Mouse (Mus musculus) thymus, postnatal 10 days (tissue): ENCODE results near the gene Teddm1a.
A peak's percentile ranks its signal among the peaks of the same experiment; 100 is the strongest.
"Not testable (repeated sequence)": the region's sequence is repeated elsewhere in the genome, so short reads cannot be mapped to it uniquely, and the experiment has no call there.

Experiments used
- DNase-seq, 2 experiments: peaks; one replicate each; pipeline ENCODE4 v3.0.0; 2021; ENCODE audit warnings: low spot score in 2 of 2

Teddm1a gene

DNA sequence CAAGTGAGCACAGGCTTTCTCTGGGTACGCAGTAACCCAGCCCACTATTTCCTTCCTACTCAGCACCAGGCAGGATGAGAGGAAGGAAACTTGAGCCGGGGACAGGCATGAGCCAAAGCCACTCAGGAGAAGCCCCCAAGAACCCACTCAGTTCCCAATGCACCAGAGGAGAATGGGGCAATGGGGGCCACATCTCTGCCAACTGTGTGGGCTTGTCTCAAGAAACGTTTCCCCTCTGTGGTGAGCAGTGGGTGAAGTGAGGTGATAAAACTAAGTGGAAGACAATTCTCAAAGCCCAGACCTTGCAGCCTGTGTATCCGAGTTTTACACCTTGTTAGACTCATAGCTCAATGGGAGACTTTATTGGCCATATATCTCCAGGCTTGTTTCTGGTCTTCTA is at the start of gene Teddm1a:
TSS of gene Teddm1a (plus strand) at position 301 of the 400 bp plus-strand sequence.
- DNase-seq: no peak

GRCm38 (mm10) chr1:153842121-153842740 is 49.3 kb upstream of the Teddm1a start:
- DNase-seq: peak; percentile 76

DNA sequence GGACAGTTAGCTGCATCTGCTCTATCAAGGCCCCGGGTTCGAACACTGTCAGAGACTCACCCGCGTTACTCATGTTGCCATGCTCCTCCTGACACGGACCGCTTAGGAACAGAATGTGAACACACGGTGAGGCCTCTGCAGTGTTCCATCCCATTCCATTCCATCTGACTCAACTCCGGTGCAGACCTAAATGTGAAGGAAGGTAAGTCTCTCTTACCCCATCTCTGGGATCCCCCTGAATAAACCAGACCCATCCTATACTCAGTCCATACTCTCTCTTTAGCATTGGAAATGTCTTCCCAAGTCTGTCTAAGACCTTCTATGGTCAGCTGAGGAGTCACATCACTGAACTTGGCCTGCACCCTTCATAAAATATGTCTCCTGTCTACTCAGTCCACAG is 47.5 kb upstream of the Teddm1a start, which contains the start of gene Rgsl1:
TSS of gene Rgsl1 (minus strand) at position 101 of the 400 bp plus-strand sequence.
- no peak for DNase-seq

- DNase-seq: no peak
Measured at GRCm38 (mm10) chr1:153846420-153846819, 45.1 kb upstream of the Teddm1a start.

- DNase-seq: peak in 1 of 2 experiments; percentile 51
Measured at GRCm38 (mm10) chr1:153846867-153847266, 44.7 kb upstream of the Teddm1a start.

GRCm38 (mm10) chr1:153852696-153853095 is 38.8 kb upstream of the Teddm1a start:
- peak; percentile 28 to 46 for DNase-seq

GRCm38 (mm10) chr1:153855946-153856345 is 35.6 kb upstream of the Teddm1a start:
- no peak for DNase-seq

DNA sequence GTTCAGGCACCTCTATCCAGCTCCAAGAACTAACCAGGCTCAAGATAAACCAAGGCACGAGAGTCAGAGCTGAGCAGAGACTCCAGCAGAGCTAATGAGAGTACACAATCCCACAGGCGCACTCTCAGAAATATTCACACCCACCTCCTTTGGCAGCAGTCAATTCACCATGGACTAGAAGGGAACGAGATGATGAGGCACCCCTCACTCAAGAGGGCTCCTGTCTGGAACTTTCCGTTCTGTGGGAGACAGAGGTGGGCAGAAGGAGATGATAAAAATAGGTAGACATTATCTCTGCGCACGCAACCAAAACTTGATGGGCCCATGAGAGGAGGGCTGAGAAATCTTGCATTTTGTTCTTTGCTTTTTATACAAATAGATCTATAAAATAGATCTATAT is 17.5 kb upstream of the Teddm1a start, which contains the start of gene Teddm1b:
TSS of gene Teddm1b (plus strand) at position 301 of the 400 bp plus-strand sequence.
- no peak for DNase-seq

DNA sequence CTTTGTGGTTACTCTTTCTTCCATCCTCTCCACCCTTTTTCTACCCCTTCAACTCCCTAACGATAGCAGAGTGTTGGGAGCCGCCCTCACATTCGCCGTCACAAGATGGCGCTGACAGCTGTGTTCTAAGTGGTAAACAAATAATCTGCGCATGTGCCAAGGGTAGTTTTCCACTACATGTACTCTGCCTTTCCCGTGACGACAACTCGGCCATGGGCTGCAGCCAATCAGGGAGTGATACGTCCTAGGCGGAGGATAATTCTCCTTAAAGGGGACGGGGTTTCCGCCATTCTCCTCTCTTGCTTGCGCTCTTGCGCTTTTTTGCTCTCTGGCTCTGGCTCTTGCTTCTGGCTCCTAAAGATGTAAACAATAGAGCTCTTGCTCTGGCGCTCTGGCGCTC is 11.2 kb upstream of the Teddm1a start:
- DNase-seq: not testable (repeated sequence)

DNA sequence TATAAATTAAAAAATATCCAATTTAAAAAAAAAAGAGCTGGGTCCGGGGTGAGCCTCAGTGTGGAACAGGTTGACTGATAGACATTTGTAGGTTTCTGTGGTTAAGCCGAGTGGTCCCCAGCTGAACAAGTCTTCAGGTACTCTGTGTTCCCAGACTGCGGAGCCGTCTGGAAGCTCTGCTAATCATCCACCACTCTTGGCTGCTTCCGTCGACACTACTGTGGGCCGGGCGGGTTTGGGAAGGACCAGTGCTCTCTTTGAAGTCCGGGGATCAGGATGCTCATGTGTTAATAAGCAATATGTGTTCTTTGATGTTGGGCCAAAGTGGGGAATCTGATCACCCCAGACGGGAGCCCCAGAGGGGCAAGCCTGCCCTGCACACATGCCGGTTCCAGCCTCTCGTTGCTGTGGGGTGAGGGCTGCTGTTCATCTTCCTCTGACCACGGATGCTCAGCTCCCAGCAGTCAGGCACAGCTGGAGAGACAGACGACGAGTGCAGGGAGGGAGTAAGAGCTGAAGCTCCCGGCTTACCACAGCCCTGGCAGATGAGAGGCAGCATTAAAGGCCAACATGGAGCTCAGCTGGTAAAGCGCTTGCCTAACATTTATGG is 5.4 kb upstream of the Teddm1a start:
- no peak for DNase-seq

DNA sequence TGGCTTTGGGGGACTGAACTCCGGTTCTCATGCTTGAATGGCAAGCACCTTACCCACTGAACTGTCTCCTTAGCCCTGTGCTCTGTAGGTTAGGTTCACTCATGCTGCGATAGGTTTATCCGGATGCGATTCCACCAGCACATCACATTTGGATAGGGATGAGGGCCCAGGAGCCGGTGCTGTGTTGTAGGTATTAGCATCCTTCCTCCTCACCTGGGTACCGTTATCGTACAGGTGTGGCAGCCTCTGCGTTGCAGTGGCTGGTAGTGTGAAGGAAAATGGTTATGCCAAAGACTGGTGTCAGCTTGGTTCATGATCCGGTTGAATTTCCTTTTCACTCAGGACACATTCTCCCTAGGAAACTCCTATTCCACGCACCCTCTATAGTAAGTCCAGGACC is 1.4 kb upstream of the Teddm1a start:
- no peak for DNase-seq

DNA sequence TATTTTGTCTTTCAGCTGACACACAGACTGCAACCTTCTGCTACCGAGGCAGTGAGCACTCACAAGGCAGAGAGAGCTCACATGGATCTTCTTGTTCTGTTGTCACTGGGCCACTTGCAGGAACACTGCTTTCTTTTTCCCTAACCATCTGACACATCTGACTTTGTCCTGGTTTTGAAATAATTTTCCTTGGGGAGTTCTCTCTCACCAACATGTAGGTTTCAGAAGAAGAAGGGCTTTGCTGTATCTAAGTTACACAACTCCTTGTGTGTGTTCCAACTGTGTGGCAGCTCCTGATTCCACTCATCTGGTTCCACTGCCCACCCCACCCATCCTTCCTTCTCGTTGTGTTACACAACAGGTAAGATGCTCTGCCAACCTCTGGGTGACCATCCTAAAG is 2.2 kb downstream of the Teddm1a start:
- no peak for DNase-seq

- DNase-seq: no peak
Measured at GRCm38 (mm10) chr1:153894201-153894893, 2.8 kb downstream of the Teddm1a start.

DNA sequence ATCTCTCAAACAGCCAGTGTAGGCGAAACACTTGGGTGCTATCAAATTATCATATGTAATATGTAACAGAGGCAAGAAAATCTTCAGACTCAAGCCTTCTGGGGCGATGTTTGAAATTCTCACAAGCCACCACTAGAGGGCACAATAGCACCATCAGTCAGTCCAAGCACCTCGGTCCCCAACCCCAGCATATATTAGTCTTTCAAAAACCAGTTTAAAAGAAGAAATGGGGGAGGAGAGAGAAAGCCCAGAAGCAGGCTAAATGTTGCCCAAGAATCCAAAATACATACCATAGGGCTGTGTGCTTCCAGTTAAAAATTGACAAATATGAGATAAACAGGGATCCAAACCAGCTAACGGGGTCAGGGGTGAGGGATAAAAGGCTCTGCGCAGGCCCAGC is 3.4 kb downstream of the Teddm1a start:
- DNase-seq: peak; percentile 47 to 74

DNA sequence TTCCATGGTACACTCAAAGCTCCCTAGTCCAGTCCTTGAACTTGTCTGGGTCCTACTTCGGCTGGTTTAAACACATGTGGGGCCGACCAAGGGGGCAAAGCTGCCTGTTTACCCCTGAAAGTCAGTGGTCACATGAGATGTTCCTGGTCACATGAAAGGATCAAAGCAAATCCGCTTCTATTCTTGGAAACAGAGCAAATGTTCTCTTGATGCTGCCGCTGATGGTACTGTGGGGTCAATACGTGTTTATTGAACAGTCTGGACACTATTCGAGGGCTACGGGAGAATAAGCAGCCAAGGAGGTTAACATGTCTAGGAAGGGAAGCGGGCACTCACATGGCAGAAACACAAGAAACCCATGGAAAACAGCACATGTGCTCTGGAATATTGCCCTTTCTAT is 5.7 kb downstream of the Teddm1a start:
- no peak for DNase-seq

DNA sequence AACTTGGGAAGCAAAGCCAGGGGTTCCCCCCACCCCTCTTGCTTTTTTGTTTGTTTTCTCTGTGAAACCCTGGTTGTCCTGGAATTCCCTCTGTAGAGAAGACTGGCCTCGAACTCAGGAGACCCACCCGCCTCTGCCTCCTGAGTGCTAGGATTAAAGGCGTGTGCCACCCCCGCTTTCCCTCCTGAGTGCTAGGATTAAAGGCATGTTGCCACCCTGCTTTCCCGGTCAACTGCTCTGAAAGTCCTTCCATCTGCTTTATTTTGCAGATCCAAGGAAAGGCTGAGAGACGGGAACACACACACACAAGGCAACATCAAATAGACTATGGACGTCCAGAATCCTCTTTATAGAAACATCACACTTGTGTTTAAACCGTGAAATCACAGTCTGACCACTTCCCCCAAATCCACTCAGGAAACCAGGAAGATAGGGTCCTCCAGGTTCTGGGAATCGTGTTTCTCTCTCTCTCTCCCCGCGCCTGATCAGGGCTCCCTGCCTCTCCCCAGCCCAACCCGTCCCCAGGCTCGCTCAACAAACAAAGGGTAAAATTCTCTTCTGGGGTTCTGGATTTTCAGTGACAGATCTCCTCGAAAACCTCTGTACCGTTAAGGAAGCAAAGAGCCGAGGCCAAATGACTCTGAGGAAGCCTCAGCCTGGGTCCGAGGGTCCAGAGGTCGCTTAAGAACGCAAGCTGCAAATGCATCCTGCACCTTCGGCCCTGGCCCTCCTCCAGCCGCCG is 7.6 kb downstream of the Teddm1a start:
- no peak for DNase-seq

DNA sequence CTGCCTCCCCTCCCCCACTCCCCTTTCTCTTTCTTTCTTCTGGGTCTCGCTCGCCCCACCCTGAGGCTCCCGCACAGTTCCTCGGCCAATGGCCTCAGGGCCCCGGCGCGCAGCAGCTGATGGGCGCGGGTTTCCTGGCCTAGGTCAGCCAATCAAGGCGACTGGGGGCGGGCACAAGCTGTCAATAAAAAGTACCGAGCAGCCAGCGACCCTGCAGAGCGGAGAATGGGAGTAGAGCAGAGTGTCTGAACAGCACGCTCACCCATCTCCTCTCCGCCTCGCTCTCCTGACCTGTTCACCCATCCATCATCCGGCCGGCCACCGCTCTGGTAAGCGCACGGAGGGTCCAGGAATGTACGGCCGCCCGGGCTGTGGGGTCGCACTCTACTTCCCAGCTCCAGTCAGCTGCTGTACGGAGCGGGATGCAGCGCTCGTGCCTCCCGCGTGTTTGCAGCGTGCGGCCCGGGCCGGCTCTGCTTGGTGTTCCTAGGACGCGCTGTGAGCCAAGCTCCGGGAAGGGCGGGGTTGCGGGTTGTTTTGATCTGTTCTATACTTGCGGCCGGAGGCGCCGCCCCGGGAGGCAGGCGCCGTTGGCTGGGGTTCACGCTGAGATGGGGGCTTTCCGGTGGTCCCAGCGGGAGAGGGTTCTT is 8.3 kb downstream of the Teddm1a start, which contains the start of the genes Glul and Teddm2:
TSS of gene Glul (plus strand) at position 214 of the 650 bp plus-strand sequence.
TSS of gene Teddm2 (minus strand) at position 498 of the 650 bp plus-strand sequence.
- peak; percentile 95 to 97 for DNase-seq

DNA sequence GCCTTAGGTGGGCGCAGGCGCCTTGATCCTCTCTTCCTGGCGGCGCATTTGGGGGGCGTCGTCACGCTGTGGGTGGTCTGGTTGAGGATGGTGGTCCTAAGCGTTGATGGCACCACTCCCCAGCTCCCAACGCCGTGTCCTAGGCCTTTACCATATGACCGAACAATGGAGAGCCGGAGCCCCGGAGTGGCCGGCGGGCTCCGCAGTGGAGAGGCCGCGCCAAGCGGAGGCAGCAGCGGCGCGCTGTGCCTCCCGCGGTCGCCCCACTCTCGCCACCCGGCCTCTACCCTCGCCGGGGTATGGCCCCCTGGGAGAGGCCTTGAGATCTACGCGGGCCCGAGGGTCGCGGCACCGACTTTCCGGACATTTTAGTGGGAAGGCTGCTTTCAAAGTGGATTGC is 8.8 kb downstream of the Teddm1a start:
- DNase-seq: no peak

- DNase-seq: peak; percentile 9 to 14
Measured at GRCm38 (mm10) chr1:153900860-153901730, 9.6 kb downstream of the Teddm1a start.

- DNase-seq: no peak
Measured at GRCm38 (mm10) chr1:153903006-153903405, 11.5 kb downstream of the Teddm1a start.
